Mouse (Mus musculus): ENCODE results near the gene Crabp2. TPM values are rescaled to one million over a fixed set of nuclear protein-coding genes. Genes with fewer than 3 reads are reported as not detected.

The Crabp2 gene
- total RNA-seq, 2 experiments from 2014 or later: not detected

DNA sequence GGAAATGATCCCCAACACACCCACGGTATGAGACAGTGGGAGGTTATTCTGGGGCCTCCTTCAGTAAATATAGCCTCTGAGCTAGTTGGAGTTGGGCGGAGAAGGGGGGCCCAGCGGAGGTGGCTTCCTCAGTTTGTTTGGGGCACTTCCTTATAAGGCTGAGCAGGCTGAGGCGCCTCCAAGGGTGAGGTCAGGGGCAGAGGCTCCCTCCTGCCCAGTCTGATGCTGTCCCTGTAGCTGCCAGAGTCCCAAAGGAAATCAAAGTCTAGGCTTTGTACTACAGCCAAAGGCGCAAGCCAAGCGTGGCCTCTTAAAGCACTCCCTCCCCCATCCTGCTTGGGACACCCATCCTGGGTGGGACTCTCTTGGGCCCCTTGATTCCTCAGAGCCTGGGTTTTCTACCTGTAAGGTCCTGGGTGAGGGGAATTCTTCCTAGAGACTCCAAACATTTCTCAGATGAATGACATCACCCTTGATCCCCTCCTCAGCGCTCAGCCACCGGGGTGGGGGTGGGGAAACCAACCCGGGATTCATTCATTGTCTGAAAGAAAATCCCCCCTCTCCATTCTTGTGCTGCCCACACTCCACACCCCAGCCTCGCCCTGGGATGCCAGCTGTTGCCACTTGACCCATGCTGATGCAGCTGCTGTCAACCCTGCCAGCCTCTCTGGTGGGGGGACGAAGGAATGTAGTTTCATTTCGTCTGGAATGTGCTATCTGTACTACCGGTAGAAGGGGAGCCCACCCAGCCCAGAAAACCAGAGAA lies 34.6 kb downstream of the Crabp2 start:
- ATAC-seq (replicated peaks; ENCODE audit: poor library complexity): no peak; the same call in 1 of the 2 replicates

DNA sequence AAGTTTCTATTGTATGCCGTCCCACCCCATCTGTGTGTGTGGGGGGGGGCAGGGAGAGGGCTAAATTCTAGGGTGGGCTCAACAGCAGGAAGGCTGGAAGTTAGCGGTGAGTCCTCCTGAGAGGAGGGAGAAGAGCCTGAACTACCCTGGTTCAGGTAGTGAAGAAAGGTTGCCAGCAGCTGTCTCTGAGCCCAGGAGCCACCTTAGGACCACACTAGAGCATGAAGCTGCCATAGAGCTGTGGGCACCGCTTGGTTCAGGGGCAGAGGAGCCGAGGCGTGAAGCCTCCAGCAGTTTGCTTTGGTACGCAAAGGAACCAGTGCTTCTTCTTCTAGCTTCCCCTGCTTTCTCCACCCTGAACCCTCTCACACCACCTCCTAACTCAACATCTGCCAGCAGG lies 35.2 kb downstream of the Crabp2 start:
- ATAC-seq (replicated peaks; ENCODE audit: poor library complexity): no peak

DNA sequence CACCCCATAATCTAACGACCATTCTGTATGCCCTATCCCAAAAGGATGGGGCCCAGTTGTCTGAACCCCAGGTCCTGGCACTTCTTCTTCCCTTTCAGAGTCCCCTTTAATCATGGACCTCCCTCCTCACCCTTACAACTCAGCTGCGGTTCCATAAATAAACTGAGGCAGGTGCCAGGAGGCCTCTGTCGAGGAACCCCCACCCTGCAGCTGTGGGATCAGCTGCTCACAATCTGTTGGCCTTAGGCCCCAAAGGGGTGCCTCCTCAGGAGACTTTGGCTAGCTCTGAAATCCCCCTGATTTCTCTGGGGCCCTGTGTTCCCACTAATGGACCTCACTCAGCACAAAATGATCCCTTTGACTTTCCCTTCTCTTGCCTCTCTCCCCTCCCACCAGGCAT lies 35.6 kb downstream of the Crabp2 start:
- ATAC-seq (replicated peaks; ENCODE audit: poor library complexity): no peak

DNA sequence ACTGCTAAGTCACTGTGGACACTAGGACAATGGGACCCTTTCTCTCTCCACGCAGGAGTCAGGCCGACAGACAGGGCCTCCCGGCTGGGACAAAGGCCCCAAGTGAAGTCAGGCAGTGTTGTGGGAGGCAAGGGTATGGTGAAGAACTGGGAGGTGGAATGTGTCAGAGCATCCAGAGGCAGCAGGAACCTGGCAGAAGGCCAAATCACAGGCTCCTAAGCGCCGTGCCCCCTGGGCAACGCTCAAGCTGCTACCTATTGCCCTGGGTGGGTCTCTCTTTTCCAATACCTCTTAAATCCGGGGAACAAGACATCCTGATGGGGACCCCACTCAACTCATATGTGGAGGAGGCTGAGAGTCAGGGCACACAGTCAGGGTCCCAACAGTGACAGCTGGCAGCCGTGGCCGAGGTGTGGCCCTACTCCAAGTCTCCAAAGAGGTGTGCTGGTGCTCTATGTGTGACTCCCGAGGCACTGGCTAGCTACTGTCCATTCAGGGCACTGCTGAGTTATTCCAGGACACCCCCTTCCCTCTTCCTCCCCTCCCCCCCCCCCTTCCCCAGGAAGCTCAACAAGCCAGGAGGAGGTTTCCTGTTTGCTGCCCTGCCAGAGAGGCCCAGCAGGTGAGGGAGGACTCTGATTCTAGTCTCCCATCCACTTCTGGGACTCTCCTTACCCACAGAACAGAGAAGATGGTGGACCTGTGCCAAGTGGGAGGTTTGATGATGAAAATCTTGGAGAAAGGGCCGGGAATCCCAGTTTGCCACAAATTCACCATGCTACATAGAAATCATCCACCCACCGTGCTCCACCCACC lies 37.2 kb downstream of the Crabp2 start:
- no peak for ATAC-seq (replicated peaks; ENCODE audit: poor library complexity)

DNA sequence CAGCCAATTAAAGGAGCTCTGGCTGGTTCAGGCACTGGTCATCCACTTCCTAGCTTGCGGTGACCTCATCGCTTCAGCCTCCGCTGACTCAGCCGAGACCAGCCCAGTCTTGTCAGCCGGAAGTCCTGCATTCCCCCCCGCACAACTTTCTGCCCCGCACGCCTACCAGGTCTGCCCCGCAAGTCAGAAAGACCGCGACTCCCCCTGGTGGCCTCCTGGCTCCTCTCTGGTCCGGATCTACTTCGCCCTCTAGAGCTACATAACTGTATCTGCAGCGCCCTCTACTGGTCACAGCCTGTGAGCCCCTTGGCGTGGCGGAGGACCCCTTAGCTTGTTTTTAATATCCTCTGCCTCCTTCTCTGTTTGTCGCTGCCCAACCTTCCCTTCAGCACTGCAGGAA lies 38.4 kb downstream of the Crabp2 start:
- peak; percentile 91 for ATAC-seq (replicated peaks; ENCODE audit: poor library complexity)

DNA sequence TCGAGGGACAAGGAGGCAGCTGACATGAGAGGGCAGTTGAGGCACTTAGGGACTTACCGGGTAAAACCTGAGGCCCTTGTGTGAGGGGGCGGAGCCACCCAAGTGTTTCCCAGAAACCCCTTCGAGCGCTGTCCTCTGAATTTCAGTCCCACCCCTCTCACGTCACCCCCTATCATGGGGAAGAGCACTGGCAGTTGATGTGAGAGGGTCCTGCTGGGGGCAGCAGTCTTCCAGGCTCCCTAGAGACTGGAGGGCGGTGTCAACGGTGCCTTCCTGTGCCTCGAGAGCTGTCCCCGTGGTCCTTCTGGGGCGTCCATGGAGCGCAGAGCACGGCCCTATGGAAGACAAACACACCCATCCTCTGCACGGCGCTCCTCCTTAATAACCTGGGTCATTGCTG lies 39.2 kb downstream of the Crabp2 start:
- ATAC-seq (replicated peaks; ENCODE audit: poor library complexity): peak; percentile 60

DNA sequence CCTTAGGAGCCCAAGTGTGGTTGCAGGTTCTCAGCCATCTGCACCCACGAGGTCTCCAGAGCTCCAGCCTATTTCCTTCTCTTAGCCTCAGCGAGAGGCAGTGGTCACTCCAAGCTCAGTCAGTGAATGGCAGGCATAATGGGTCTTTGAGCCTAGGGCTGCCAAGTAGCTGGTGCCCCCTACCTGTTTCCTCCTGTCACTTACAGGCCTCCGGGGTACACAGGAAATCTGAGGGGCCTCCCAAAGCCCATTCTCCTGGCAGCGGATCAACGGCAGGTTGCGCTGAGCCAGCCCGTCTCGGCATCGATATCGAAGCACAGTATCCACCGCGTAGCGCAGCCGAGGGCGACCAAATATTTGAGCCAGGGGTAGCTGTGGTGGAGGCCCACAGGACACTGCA lies 39.6 kb downstream of the Crabp2 start:
- no peak for ATAC-seq (replicated peaks; ENCODE audit: poor library complexity)

DNA sequence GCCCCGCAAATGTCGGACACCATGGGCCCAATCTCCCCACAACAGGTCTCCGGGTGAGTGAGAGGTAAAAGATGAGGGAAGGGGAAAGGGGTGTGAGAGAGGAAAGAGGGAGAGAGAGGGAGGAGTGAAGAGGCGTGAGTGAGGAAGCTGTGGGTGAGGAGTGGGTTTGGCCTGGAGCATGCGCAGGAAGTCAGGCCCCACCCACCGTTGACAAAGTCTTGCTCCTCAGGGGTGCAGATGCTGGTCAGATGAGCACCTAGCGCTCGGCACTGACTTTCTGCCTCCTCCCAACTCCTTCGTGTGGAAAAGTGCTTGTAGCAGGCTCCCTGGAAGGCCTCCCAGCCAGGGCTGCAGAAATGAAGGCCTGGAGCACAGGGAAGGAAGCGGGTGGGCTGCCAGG lies 41.5 kb downstream of the Crabp2 start:
- no peak for ATAC-seq (replicated peaks; ENCODE audit: poor library complexity)

DNA sequence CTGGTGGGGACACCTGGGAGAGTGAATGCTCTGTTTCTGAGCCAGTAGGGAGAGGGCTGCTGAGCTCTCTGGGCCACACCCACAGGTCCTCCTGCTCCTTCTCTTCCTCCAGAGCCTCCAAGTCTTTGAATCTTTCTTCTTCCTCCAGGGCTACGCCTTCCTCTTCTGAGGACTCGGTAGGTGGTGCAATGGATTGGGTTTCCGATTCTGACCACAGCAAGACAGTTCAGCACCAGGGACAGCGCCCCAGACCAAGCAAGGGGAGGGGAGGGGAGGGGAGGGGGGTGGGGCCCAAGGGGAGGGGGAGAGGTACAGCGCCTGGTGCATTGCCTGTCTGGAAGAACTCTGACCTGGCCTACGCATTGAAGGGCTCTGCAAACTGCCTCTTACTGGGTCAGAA lies 45.0 kb downstream of the Crabp2 start:
- ATAC-seq (replicated peaks; ENCODE audit: poor library complexity): peak; percentile 86

DNA sequence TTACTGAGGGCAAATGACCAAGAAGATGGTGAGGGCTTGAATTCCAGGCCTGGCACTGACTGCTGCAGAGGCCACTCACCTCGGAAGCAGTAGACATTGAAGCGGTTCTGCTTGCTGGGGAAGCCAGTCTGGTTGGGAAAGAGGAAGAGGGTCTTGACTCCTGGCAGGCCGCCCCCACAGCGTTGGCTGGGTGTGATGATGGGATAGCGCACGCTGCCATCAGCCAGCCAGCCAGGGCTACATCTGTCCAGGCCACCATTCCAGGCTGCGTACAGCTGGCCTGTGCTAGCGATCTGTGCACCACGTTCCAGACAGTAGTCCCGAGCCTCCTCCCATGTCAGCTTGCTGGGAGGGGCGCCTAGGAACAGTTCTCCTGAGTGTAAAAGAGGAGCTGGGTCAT lies 46.9 kb downstream of the Crabp2 start:
- ATAC-seq (replicated peaks; ENCODE audit: poor library complexity): no peak

DNA sequence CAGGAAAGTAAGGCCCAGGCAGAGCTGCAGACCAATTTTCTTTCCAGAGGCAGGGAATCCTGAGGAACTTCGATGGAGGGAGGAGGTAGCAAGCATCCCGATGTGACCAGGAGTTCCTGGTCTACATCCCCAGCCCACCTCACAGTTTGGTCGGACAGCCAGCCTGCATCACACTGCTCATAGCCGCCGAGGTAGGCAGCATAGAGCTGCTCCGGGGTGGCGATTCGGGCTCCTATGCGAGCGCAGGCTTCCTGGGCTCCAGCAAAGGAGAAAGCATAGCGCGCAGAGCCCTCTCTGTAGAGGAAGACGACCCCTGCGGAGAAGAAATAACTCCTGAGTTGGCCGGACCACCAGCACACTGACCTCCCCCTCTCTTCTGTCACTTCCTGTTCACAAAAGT lies 47.9 kb downstream of the Crabp2 start:
- ATAC-seq (replicated peaks; ENCODE audit: poor library complexity): no peak

DNA sequence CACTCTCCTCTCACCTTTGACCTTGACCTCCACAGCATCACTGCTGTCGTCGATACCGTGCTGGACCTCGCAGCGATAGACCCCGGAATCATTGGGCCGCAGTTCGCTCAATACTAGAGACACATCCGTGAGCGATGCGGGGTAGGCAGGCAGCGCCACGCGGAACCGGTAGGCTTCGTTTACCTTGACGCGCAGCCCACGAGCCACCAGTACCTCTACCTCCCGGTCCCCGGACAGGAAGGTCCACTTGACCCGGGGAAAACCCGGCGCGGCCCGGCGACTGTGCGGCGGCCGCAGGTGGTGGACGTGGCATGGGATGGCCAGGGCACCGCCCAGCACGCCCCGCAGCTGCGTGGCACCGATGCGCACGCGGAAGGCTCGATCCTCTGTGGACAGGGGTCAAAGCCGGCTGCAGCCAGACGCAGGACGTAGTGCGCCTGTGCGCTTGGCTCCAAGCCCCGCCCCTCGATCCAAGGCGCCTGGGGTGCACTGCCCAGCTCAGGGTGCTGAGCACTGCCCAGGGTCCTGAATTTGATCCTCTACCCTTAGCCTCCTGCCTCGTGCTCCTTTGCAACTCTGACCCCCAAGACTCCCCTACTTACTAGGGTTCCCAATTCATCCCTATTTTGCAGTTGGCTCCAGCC lies 48.6 kb downstream of the Crabp2 start:
- peak; percentile 40; the same call in 1 of the 2 replicates for ATAC-seq (replicated peaks; ENCODE audit: poor library complexity)

DNA sequence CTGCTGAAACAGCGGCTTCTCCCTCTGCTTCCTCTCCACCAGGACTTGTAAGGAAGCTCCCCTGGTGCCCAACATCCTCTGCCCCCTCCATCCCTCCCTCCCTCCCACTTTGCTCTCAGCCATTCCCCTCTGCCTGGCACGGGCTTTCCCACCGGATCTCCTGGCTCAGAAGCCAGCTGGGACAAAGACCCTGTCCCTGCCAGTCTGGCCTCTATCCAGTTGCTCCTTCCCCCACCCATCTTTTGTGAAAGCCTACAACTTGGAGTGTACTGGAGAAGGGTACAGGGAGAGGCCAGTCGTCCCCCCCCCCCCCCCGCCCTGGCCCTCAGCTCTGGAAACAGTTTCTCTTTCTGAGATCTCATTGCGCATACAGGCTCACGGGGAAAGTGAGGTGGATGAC lies 50.3 kb downstream of the Crabp2 start:
- no peak for ATAC-seq (replicated peaks; ENCODE audit: poor library complexity)

DNA sequence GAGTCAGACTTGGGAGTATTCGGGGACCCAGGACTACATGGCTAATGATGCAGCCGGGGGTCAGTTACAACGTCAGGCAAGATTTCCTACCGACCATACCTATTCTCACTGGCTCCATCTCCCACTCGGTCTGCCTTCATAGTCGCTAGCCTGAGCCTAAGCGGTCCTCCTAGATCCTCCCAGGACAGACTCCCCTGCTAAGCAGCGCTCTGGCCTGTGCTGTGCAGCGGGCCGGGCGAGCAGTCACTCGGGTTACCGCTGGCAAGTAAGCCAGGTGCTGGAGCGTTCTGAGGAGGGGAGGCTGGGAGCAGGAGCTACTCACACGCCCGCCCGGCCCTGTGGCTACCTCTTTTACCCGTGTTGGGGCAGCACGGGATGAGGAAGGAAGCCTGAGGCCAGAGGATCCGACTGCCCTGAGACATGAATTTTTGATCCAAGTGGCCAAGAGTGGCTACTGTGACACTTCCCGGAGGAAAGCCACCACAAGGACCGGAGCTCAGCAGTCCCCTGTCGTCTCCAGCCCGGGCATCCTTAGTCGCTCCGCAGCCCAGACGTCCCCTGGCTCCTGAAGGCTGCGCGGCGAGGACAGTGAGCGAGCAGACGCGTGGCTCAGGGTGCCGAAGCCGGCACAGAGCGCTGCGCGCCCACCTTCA lies 50.9 kb downstream of the Crabp2 start:
- no peak for ATAC-seq (replicated peaks; ENCODE audit: poor library complexity)

DNA sequence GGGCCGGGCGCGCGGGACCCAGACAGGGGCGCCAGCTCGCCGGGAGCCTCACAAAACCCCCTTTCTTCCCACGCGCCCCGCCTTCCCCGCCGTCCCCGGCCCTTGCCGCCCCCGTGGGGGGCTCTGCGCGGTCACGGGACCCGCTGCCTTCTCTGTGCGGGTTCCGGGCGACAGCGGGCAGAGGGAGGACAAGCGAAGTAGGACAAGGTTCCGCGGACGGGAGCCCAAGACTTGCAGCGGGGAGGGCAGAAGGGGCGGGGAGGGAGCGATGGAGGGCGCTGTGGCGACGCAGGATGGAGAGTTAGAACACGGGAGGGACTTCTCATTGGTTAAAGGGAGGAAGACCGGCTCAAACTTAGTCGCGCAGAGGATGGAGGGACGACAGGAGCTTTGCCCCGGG lies 51.7 kb downstream of the Crabp2 start, which contains the start of gene Bcan:
TSS of gene Bcan (minus strand) at position 50 of the 400 bp plus-strand sequence.
- 0 out of 2 replicates have a peak, but pooled peaks have one; percentile 32 for ATAC-seq (replicated peaks; ENCODE audit: poor library complexity)

DNA sequence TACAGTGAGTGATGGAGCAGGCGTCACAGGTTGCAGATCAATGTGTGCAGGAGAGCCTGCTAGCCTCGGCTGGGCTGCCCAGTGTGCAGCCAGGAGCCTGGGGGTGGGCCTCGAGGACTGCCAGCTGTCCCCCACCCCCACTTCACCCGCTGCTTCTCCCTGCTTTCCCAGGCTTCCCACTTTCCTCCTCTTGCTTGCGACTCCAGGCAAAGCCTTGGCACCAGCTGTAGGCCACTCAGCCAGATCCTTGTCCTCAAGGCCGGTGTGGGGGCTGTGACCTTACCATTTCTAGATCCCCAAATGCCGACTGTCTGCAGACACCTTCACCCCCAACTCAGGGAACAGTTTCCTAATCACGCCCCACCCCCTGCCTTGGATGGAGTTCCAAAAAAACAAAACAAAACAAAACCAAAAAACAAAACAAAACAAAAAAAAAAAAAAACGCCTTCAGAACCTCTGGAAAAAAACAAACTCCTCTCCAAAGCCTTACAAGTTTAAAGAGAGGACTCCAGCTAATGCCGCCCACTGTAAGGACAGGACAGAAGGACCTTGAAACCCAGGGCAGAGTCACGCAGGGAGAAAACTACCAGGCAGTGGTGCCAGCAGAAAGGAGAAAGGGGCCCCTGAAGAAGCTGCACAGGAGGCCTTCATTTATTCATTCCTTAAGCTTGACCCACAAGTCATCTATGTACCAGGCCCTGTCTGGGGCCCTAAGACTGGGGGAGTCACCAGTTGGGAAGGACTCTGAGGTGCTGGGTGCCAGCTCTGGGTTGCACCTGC lies 52.5 kb downstream of the Crabp2 start:
- no peak for ATAC-seq (replicated peaks; ENCODE audit: poor library complexity)

DNA sequence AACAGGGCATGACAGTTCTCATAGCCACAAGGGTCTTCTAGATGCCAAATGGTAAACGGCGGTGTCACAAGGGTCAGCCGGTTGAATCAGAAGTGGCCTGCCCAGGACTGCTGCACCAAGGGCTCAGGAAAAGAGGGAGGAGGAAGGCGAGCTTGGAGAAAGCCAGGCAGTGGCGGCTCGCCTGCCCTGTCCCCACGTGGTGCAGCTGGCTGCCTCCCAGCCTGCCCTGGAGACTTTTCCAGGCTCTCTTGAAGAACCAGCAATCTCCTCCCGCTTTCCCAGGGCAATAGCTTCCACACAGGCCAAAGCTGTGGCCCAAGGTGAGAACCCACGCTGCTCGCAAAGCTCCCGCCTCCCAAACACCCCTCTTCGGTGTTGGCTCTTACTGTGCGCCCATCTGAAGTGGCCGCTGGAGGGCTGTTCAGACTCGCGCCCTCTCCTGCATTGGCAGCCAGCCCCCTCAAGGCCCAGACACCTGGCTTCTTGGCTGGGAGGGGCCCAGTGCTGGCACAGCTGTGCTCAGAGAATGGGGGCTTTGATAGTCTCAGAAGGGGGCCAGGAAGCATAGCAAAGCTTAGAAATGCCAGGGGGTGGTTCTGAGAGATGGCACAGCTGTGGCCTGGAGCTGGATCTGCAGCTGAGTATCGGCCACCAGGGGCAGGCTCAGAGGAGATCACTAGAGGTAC lies 54.0 kb downstream of the Crabp2 start:
- ATAC-seq (replicated peaks; ENCODE audit: poor library complexity): no peak

All from megakaryocyte progenitor cell, adult 5-6 weeks (primary cell).